Mouse (Mus musculus): ENCODE measurements around the gene Gdpd5.
"Not testable (repeated sequence)": the region's sequence is repeated elsewhere in the genome, so short reads cannot be mapped to it uniquely, and the experiment has no call there.

Gene Gdpd5

DNA sequence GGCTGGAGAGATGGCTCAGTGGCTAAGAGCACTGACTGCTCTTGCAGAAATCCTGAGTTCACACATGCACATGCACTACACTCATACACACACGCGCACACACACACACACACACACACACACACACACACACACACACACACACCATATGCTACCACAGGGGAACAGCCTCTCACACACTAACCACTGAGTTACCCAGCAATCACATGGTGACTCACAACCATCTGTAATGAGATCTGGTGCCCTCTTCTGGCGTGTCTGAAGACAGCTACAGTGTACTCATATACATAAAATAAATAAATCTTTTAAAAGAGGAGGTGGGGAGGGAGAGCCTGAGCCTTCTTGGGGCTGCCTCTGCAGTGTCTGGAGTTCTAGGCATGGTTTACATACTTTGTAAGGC, 6.9 kb upstream of the Gdpd5 start:
- DNase-seq = not testable (repeated sequence)

DNA sequence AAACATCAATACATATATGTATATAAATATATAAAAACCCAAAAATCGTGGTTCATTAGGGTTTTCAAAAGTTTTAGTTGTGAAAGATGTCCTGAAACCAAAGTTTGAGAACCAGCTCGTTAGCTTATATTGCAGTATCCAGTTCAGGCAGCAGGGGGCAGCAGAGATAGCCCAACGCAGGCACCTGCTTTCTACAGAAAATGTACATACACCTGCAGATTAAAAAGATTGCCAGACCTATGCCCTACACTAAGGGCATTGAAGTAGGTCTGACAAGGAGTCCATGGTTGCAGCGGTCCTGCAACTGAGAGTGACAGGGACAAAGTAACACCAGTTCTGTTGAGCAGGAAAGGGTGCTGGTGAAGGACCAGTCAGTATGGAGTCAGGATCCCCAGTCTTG, 5.8 kb upstream of the Gdpd5 start:
- DNase-seq = peak; percentile 66

DNA sequence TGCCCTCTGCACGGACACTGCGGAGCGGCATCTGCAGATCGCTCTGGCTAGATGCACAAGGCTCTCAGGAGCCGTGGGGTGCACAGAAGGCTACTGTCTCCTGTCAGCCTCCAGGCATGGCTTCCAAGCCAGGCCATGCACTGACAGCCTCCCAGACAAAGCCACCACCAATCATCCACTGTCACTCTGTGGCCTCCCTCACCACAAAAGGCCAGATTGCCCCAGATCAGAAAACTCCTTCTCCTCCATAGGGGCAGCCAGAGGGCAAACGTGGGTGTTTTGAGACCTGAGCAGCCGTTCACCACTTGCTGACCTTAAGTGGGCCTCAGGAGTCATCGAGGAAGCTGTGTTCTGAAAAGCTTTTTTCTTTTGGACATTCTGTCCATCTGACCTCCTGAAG, 2.3 kb upstream of the Gdpd5 start:
- no peak for DNase-seq

DNA sequence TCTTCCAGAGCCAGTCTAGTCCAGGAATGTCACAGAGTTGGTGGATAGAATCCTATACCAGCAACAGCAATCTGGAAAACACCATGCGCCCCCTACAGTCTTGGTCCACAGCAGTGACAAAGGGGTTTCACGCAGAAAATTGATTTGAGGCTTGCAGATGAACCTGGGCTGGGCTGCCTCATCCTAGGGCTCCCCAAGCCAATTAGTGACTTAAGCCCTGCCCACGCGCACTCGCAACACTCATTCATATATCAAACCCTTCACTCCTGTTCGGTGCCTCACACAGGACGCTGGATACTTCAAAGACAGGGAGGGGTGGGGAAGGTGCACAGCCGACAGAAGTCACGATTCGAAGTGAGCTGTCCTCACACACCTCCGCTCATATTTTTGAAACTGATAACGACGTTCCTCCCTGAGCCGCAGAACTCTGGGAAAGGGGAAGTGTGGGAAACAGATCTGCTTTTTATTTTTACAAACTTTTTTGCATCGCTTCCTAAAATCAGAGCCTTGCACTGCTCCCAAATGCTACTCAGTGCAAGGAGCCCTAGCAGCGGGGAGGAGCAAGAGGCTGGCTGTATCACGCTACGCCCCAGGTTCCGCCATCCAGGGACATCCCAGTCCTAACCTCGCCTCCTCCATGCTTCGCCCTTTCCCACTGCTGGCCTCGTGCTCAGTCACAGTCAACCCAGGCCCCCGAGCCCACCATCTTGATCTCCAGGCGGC, 562 bp upstream of the Gdpd5 start:
- DNase-seq = peak; percentile 47

DNA sequence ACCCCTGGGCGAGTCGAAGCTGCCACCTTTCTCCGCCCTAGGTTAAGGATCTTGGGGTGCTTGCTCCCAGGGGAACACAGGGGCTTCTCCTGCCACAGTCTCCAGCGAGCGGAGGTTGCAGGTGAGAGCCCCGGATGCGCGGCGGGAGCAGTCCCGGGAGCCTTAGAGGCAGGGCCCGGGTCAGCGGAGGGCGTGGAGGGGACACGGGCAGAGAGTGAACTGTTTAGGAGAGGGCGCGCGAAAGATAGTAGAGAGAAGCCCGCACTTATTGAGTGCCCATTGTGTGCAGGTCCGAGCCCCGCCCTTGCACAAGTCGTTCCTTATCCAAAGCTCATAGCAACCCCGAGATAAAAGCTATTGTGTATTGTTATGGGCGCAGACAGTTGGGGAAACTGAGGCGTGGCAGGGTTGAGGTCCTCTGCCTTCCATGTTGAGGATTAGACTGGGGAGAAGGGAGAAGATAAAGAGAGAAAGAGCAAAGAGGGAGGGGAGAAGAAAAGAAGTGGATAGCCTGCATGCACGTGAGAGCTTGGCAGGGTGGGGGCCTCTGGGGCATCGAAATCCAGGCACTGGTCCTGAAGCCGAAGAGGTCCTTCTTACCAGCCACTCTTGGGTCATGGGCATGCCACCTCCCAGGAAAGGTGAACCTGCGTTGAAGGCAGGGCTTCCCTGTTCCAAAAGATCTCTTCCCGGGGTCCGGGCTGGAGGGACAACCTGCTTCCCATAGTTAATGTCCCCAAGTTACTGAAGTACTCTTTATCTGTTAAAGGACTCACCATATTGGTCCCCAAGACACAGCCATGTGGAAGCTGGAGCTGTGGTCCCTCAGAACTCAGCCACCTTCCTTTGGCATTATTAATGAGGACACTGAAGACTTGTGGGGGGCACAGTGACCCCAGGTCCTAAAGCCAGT, 1.1 kb downstream of the Gdpd5 start:
- no peak for DNase-seq

DNA sequence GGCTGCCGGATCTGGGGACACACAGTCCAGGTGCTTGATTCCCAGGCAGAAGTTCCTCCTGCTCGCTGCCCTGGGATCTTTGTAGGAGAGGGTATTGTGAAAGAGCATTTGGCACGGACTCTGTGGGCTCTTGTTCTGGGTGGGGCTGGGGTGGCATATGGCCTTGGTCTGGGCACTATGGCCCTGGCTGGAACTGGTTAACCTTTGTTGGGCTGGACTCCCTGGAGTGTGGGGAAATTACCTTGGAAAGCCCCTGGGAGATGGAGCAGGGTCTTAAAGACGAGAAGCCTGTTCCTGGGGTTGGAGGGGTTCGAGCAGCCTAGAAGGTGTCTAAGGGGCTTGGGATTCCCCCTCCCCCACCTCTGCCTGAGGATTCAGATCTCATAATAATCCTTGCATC, 2.0 kb downstream of the Gdpd5 start:
- no peak for DNase-seq

DNA sequence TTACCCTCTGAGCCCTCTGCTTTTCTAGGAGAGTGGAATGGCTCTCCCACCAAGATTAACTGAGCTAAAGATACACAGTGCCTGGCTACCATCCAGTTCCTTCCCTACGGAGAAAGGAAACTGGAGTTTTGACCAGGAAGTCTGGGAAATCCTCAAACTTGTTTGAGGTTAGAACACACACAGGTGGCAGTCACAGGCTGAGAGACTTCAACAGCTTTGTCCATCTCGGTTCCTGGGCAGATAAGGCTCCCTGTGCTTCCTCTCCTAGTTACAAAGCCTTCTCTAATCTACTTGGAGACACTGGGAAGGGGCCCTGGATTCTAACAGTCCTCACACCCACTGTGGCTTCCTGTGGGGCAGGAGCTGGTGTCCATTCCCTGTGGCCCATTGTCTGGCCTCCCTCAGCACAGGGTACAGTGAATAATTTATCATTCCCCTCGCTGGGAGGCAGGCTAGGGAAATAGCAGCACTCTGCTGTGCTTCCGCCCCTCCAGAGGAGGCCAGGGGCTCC, 2.9 kb downstream of the Gdpd5 start:
- no peak for DNase-seq

DNA sequence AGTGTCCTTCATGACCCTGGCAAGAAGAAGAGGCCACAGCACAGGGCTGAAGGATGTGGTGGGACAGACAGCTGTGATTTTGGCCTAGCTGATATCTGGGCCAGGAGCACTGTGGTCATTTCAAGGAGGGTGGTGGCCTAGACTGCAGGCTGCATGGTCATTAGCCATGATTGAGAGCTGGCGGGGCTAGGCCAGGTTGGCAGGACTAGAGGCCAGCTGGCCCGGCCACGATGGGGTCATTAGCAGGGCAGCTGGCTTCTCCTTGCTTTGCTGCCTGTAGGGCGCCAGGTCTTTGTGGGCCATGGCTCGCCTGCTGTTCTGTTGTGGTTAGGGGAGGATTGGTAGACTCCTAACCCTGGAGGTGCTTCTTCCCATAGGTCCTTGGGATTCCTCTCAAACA, 4.8 kb downstream of the Gdpd5 start:
- DNase-seq = no peak

DNA sequence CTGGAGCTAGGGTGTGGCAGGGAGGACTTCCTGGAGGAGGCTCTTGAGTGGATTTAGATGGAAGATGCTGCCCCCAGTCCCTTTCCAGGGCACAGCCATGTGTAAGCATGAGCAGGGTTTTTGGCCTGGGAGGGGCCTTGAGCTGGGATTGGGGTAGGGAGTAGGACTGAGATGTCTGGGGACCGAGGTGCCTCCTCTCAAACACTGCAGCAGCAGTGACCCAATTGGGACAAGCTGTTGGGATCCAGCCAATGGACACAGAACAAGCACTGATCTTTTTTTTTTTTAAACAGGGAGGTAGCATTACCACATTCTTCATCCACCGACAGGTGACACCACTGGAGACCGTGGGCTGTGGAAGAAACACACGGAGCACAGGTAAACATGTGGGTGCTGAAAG, 5.6 kb downstream of the Gdpd5 start:
- DNase-seq = no peak

DNA sequence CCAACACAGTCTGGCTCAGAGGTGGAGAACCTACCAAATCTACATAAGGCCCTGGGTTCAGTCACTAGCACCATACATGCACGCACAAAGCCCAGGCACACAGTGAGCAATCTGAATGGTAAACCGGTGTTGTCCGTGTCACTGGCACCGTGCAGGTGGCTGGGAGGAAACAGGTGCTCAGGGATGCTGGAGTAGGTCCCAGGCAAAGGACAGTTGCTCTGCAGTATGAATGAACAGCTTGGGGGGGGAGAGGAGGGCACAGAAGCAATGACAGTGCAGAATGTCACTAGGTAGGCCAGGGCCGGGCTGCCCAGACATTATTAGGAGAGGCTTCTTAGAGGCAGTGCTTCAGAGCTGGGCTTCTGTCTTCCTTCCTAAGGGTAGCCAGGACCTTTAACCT, 6.1 kb downstream of the Gdpd5 start:
- no peak for DNase-seq

DNA sequence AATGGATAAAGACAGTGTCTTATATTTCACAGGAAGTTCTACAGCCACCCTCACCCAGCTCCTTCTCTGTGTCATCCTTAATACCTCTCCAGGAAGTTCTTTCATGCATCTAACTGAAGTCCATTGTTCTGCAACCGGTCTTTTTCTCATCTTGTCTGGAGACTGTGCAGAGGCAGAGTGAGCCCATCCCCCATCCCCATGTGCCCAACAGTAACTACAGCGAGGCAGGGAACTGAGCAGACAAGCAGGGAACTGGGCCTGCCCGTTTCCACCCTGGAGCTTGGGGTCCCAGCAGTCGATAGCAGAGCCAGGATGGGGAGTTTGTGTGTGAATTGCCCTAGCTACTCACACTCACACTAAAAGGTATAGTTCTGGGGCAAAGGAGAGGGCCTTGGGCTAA, 9.3 kb downstream of the Gdpd5 start:
- DNase-seq = no peak

DNA sequence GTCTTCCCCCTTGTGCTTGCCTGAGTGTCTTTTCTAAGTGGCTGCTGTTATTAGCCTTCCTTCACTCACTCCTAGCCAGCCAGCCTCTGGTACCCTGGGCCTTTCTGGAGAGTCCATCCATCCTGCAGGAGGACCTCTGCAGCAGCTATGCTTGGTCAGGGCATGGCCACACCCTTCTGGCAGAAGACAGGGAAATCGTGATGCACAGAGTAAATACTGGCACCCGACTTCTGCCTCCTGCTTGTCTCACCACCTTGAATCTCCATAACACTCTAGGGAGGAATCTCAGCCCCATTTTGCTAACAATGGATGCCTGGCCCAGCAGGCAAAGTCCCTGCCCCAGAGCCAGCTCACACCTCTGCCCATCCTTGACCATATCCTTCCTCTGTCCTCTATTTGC, 11.5 kb downstream of the Gdpd5 start:
- no peak for DNase-seq

DNA sequence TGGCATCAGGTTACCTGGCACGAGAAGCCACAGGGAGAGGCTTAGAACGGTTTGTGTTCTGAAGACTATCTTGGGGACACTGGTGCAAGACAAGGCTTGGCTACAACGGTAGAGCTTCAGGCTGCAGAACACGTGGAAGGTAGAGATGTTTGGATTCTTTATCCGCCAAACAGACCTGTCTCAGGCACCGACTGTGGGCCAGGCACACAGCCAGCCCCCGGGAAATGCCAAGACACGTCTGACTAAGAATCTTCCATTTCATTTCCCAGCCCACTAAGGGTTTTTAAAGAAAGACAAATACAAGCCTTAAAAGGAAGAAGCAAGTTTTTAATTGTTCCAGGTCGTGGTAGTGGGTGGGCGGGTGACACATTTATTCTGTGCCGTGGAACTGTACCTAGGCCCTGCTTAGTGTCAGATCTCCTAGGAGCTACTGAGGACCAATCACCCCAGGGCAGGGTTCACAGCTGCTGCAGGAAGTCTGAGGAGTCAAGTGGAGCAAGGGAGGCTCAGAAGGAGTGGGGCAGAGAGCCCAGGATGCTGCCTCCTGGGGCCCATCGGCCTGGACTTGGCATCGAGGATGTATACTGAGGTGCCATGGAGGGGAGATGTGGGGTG, 12.6 kb downstream of the Gdpd5 start:
- peak; percentile 63 for DNase-seq

DNA sequence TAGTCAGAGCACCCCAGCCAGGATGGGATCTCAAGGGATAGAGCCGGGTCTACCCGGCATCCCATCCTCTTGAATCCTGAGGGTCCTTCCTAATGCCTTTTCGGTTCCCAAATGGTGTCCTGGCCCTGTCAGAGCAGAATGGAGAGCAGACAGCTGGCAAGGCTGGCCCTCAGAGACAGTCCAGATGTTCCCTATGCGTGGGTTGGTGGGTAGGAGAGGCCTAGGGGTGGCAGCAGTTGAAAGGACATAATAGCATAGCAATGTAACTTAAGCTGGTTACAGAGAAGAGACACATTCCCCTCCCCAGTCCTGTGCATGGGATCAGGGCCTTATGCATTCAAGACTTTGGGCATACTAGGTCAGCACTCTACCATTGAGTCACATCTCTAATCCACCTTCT, 14.2 kb downstream of the Gdpd5 start:
- no peak for DNase-seq

DNA sequence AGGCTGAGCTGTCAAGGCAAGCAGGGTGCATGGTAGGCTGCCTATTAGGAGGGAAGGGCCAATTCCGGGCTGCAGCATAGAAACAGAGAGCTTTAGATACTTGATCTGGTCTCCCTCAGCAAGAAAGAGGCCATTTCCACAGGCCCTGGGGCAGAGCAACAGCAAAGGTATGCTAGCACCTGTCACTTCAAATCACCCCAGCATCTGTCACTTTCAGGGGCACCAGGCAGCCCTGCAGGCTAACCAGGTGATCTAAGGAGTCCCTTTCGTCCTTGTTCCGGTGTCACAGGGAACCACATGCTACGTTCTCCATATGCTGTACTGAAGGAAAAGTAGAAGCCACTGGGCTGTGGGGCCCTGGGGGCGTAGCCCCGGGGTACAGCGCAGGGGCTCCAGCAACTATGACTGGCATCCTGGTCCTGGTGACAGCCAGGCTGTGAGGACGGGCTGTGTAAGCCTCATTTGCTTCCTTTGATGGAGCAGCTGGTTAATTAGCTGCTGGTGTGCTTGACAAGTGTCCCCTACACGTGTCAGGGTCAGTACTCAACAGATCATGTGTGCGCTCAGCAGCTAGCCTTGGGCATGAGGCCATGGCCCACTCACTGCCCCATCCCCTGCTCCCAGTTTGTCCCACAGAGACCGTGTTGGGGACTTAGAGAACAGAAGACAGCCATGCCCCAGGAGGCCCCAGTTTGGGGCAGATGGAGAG, 14.8 kb downstream of the Gdpd5 start:
- no peak for DNase-seq

DNA sequence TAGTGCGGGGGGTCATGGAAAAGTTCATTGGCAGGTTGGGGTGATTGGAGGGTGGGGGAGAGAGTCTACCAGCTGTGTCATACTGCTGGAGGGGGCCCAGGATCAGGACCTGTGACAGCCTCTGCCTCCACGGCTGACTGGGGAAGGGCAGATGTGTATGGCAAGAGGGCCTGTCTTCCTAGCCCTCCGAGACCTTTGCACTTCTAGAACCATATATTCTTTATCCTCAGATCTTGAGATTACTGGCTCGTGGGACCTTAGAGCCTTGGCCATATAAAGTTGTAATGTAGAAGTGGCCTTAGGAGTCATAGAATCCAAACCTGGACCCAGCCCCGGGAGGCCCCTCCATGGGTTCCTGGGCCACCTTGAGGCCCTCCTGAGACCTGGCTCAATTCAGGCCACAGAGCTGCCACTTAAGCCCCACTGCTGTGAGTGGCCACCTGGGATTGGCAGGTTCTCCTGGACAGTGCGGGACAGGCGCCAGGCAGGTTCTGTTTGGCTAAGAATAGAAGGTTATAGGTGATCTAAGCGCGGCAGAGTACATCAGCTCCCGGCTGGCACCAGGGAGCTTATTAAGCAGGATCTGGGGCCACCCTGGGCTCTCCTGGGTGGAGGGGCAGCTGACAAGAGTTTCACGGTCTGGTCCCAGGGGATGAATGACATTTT, 15.9 kb downstream of the Gdpd5 start:
- no peak for DNase-seq

DNA sequence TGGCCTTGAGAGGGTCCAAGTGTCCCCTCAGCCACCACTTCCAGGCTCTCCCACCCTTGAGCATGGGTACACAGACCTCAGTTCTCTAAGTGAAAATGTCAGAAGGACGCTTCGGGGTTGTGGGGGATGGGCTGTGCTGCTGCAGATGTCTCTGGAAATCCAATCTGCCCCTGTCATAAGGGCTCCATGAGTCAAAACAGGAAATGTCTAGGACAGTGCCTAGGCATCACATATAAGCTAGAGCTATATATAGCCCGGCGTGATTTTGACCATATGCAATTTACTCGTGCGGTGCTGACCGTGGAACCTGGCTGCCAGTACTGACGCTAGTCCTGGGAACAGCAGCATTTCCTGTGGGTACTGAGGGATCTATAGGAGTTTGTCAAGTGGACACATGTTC, 20.2 kb downstream of the Gdpd5 start:
- DNase-seq = no peak

DNA sequence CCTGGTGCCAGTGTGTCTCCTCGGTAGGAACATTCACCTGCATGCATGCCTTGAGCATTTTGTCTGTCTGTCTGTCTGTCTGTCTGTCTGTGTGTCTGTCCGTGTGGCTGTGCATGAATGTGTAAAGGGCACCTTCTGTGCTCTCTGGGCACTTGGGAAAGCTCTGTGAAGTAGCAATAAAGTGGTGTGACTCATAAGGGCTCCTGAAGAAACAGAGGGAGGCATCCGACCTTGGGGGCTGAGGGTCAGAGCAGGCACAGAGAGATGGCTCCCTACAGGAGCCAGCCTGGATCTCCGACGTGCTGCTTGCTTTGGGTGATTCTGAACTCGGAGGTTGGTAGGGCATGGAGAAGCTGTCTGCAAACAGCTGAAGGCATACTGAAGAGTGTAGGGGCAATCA, 21.3 kb downstream of the Gdpd5 start:
- no peak for DNase-seq

DNA sequence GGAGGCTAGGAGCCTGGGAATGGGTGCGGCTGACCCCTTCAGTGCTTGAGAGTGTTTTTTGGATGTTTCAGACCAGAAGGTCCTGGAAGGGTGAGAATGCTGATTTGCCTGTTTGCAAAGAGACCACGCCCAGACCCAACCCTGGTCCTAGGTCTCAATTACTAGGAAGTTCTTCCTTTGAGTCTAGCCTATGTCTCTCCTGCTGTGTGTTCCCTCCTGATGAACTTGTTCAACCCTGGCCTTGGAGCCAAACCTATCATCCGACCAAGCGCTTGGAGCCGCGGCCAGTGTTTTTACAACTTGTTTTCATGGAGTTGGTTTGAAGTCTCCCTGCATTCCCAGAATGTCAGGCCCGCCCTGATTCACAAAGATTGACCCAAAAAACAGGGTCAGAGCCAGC, 22.0 kb downstream of the Gdpd5 start:
- DNase-seq = no peak

DNA sequence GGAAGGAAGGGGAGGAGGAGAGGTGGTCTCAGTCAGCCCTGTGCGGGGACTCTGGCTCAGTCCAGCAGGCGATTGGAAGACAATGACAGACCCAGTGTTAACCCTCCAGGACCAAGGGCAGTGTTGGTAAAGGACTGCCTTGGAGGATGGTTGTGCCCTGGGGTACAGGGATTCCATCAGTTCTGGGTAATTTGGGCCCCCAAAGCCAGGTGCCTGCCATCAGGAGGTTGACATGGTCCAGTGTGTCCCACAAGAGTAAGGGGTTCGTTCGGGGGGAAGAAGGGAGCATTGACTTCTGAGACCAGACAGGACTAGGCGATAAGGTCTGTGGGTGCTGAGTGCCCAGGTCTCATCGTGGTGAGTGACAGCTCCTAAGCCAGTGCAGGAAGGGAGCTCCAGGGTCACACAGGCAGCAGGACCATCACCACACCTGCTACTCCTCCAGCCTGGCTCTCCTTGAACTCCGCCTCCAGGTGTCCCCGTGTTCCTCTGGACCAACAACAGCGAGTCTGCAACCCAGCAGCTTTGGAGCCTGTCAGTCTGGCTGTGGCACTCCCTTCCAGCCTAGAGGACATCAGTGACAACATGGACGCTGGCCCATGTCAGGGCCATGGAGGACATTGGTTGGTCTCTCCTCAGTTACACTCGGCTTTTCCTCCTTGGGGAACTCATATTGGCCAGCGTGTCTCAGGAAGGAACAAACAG, 23.0 kb downstream of the Gdpd5 start:
- no peak for DNase-seq

DNA sequence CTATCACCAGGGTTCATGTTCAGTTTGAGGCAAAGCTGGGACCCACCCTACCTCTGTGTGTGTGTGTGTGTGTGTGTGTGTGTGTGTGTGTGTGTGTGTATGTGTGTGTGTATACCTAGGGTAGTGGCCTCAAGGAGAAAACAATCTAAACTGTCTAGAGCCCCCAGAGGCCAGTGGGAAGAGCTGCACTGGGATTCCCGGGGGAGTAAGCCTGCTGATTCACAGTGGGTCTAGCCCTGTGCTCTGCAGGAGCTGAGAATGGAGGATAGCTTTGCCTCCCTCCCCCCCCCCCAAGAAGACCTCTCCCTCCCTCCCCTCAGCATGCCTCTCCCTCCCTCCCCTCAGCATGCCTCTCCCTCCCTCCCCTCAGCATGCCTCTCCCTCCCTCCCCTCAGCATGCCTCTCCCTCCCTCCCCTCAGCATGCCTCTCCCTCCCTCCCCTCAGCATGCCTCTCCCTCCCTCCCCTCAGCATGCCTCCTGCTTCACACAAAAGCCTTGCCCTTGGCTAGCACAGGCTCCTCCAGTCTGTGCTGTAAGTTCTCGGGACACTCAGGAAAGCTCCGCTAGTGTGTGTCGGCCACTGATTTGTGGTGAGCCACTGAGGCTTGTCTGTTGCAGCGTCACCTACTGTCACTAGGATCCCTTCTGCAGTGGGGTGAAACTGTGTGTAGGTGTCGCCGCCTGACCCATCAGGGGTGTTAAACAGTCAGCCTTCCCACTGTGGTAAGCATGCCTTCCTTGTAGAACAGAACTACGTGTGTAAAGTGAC, 24.4 kb downstream of the Gdpd5 start:
- no peak for DNase-seq
